Mouse (Mus musculus): Measurements from ENCODE around the gene Pigf.
A peak's percentile ranks its signal among the peaks of the same experiment; 100 is the strongest.

Gene Pigf

GRCm38 (mm10) chr17:87036141-87037073, 11.2 kb upstream of the Pigf start:
- DNase-seq (ENCODE audit: low spot score in 2 of 2) = peak in 1 of 2 experiments; percentile 31

- DNase-seq (ENCODE audit: low spot score in 2 of 2) = no peak
Observed at GRCm38 (mm10) chr17:87024491-87025242, 539 bp downstream of the Pigf start.

- no peak for DNase-seq (ENCODE audit: low spot score in 2 of 2)
Observed at GRCm38 (mm10) chr17:87019692-87020091, 5.5 kb downstream of the Pigf start.

DNA sequence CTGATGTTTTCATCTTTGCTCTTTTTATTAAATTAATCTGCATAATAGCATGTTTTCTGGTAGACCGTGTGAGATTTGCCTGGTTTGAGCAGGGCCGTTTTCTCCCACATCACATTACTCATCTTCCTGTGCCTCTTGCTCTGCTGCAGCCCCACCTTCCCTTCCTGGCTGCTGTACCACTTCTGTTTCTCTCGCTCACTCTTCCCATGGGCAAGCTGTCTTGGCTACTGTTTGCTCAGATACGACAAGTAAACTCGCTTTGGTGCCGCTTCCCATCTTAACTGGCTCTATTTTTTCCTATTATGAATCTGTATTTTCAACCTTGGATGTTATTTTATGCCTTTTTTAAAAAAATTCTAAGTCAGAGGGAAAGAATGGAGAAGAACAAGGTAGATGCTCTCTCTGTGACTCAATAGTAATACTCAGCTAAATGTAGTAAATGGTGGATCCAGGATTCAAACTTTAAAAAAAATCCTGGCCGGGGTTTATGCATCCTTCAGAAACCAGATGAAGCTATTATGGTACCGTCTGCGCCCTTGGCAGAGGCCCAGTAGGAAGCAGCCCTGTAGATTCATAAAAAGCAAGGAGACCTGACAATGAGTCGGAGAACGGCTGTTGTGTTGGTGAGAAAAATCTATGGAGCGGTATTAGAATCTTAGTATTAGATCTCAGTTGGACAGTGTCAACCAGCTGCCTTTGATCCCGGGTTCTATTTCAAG, 13.7 kb downstream of the Pigf start:
- DNase-seq (ENCODE audit: low spot score in 2 of 2) = peak; percentile 76 to 78

GRCm38 (mm10) chr17:87008950-87009349, 16.3 kb downstream of the Pigf start:
- no peak for DNase-seq (ENCODE audit: low spot score in 2 of 2)

DNA sequence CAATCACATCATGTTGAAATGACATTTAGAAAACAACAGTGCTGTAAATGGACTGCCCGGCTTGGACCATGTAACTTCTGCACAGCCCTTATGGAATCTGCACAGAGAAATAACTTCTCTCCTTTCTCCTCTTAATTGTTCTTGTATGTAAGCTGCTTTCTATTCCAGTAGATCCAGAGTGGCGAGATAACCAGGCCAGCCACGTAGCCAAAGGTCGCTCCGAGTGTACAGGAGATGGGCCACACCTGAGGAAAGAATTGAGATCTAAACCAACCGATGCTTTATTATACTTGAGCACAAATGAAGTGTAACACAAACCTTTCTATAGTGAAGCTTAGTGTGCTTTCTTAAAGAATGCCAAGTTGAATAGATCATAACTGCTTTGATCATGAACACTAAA, 27.9 kb downstream of the Pigf start:
- DNase-seq (ENCODE audit: low spot score in 2 of 2) = no peak

DNA sequence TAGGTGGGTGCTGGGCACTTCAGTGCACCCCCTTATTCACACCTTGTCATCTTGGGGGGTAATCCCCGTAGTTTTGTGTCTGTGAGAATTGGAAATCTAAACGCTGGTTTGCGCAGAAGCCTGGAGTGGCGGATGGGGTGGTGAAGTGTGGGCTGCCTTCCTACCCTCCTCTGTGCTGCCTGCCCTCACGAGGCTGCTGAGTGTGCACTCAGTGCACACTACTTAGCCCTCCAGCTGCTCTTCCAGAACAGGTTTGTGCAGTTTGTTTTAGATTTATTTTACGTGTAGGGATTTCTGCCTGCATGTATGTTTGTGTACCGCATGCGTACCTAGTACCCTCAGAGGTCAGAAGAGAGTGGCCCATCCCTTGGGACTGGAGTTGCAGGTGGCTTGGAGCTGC, 33.9 kb downstream of the Pigf start:
- no peak for DNase-seq (ENCODE audit: low spot score in 2 of 2)

- no peak for DNase-seq (ENCODE audit: low spot score in 2 of 2)
Observed at GRCm38 (mm10) chr17:86988601-86989184, 36.5 kb downstream of the Pigf start.

DNA sequence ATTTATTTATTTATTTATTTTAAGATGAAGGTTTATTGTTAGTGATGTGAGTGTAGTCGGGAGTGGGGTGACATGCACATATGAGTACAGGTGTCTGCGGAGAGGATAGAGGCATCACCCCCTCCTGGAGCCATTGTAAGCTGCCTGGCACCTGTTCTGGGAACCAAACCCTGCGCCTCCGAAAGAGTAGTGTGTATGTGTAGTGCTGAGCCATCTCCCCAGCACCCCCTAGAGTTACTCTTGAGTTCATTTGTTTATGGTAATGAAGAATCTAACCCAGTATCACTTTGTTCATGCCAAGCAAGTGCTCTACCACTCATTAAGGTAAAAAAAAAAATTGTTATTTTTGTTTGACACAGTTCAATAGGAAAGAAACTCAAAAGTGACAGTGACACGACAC, 37.0 kb downstream of the Pigf start:
- DNase-seq (ENCODE audit: low spot score in 2 of 2) = no peak

GRCm38 (mm10) chr17:86986449-86987138, 38.6 kb downstream of the Pigf start:
- no peak for DNase-seq (ENCODE audit: low spot score in 2 of 2)

DNA sequence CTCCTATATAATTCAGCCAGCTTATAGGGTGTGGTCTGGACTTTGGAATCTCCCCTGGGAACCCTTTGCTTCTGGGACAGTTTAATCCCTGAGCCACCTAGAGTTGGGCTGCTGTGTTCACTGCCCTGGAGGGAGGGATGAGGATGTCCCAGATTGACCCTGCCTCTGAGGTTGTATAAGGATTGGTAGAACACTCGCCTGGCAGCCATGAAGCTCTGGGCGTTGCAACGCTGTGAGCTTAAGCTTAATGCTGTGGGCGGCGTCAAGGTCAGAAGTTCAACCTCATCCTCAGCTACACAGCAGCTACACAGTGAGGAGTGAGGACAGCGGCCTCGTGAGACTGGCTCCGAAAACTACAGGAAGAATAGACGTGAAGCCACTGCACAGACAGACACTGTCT, 42.7 kb downstream of the Pigf start:
- no peak for DNase-seq (ENCODE audit: low spot score in 2 of 2)

- DNase-seq (ENCODE audit: low spot score in 2 of 2) = no peak
Observed at GRCm38 (mm10) chr17:86981701-86982100, 43.5 kb downstream of the Pigf start.

DNA sequence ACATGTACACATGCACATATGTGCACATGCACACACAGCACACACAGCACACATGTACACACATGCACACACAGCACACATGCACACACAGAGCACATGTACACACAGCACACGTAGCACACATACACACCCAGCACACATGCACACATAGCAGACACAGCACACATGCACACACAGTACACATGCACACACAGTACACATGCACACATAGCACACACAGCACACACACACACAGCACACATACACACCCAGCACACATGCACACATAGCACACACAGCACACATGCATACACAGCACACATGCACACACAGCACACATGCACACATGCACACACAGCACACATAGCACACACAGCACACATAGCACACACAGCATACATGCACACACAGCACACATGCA, 44.0 kb downstream of the Pigf start:
- no peak for DNase-seq (ENCODE audit: low spot score in 2 of 2)

- no peak for DNase-seq (ENCODE audit: low spot score in 2 of 2)
Observed at GRCm38 (mm10) chr17:86978496-86978895, 46.7 kb downstream of the Pigf start.

- DNase-seq (ENCODE audit: low spot score in 2 of 2) = no peak
Observed at GRCm38 (mm10) chr17:86976387-86976786, 48.8 kb downstream of the Pigf start.

- DNase-seq (ENCODE audit: low spot score in 2 of 2) = no peak
Observed at GRCm38 (mm10) chr17:86973097-86973496, 52.1 kb downstream of the Pigf start.

- DNase-seq (ENCODE audit: low spot score in 2 of 2) = no peak
Observed at GRCm38 (mm10) chr17:86971860-86972259, 53.3 kb downstream of the Pigf start.

GRCm38 (mm10) chr17:86971036-86971435, 54.2 kb downstream of the Pigf start:
- no peak for DNase-seq (ENCODE audit: low spot score in 2 of 2)

GRCm38 (mm10) chr17:86970026-86970750, 55.0 kb downstream of the Pigf start:
- no peak for DNase-seq (ENCODE audit: low spot score in 2 of 2)

DNA sequence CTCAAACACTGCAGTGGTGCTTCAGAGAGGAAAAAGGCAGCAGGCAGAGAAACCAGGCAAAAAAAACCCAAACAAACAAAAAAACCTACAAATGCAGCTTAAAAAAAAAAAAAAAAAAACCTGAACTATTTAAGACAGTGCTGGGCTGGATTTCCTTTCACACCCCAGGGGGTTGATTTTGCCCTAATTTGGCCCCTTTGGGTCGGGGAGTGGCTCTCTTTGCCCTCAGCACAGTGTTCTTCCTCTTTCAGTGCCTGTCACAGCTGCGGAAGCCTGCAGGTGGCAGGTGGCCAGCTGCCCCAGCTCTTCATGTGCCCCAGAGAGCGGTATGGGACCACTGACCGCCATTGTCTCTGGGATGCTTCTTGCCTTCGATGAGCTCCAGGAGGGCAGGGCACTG, 55.6 kb downstream of the Pigf start:
- no peak for DNase-seq (ENCODE audit: low spot score in 2 of 2)

DNA sequence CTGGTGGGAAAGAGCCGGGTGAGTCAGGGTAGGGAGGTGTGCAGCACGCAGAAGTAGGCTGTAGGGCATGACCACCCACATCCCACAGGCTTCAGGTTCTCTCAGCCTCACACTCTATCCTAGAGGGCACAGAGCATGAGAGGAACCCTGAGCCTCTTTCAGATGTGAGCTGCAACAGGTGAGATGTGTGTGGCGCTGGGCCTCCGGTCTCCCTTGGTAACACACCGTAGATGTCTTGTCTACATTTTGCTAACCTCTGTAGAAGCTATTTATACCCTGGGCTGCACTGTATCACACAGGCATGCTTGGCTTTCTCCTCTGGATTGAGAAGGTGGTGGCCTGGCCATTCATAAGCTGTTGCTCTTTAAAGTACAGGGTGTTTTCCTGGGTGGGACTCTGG, 56.6 kb downstream of the Pigf start:
- DNase-seq (ENCODE audit: low spot score in 2 of 2) = no peak

Measured in right cerebral cortex, adult 2 months (tissue).